Mouse (Mus musculus) gastrocnemius, postnatal 36 days (tissue): ENCODE data around the gene Mrpl3. TPM values are rescaled to one million over a fixed set of nuclear protein-coding genes. Genes with fewer than 3 reads are reported as not detected.
A peak's percentile ranks its signal among the peaks of the same experiment; 100 is the strongest.

Experiments
- DNase-seq, 2 experiments: peaks; one replicate each; pipeline ENCODE4 v3.0.0; 2022
- intact Hi-C: fragments of 180-260 bp; cut with DNase I; formaldehyde crosslinking; loops from one replicate; pipeline ENCODE4 v1.15.1; 2025
- long read RNA-seq, 2 experiments: library from polyadenylated mRNA; stranded (forward); transcript quantifications; one replicate each; pipeline ENCODE4 v2.0.0; 2021
- total RNA-seq, 2 experiments: library from RNA; stranded (reverse); gene quantifications; 2 replicates each; pipeline ENCODE4 v1.2.3; 2021

Mrpl3 gene
- total RNA-seq, result 10 to 100 TPM; 73.3 to 78.2 TPM
- long read RNA-seq, experiment 1, transcript Mrpl3-201 (10 exons, 3,972 nt), result major isoform, 46 of 57 reads
- long read RNA-seq, experiment 1, partial matches to known transcripts, result 1 of 57 reads
- long read RNA-seq, experiment 1, other reads (novel, unspliced or antisense), result 9 of 57 reads
- long read RNA-seq, experiment 2, transcript Mrpl3-201 (10 exons, 3,972 nt), result major isoform, 54 of 70 reads
- long read RNA-seq, experiment 2, partial matches to known transcripts, result 6 of 70 reads
- long read RNA-seq, experiment 2, other reads (novel, unspliced or antisense), result 9 of 70 reads

- intact Hi-C loops, result loop anchor here (5.0 to 10.0 kb wide), 2 partner anchors 74 to 342 kb away; partner anchors contain the start of genes Aste1 and Nek11
- peak; percentile 74 to 81 for DNase-seq
These were observed at the start of gene Mrpl3 for GRCm38 (mm10) chr9:105053147-105053557. TSS of gene Mrpl3 (plus strand) at chr9:105053239.

DNA sequence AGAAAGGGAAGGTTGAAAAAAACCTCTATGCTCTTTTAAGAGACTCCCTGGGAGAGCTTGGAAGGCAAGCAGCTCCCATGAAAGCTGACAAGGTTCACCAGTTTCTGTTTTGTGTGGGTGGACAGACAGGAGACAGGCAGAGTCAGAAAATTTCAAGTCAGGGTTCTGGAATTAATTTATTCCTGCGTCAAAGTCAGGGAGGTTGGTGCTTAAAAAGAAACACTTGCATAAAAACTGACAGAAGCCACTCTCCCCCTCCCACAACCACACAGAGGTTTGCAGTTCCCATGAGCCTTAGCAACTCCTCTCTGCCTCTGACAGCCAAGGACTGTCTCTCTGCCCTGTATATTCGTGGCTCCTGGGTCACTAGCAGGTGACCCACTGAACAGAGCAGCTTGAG is 42.3 kb upstream of the Mrpl3 start:
- intact Hi-C loops, result no loop called here
- no peak for DNase-seq

GRCm38 (mm10) chr9:105018186-105018585 is 34.9 kb upstream of the Mrpl3 start:
- intact Hi-C loops, result no loop called here
- no peak for DNase-seq

GRCm38 (mm10) chr9:105028311-105028710 is 24.7 kb upstream of the Mrpl3 start:
- intact Hi-C loops, result no loop called here
- no peak for DNase-seq

DNA sequence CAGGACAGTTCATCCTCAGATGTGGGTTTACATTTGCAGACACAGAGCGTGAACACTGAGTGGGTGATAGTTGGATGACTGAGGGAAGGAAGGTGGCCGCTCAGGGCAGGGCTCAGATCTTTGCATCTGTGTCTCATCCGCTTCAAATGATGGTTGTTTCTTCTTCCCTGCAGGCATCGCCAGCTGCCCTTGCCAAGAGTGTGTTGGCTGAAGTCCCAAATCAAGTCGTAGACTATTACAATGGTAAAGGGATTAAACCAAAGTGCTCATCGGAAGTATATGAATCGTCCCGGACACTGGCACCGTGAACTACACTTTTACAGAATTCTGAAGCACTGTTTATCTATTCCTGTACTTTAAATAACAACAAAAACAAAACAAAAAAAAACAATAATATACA is 20.5 kb upstream of the Mrpl3 start:
- no peak for DNase-seq
- intact Hi-C loops, result no loop called here

- intact Hi-C loops, result no loop called here
- no peak for DNase-seq
These were observed 19.4 kb upstream of the Mrpl3 start for GRCm38 (mm10) chr9:105033641-105034040.

DNA sequence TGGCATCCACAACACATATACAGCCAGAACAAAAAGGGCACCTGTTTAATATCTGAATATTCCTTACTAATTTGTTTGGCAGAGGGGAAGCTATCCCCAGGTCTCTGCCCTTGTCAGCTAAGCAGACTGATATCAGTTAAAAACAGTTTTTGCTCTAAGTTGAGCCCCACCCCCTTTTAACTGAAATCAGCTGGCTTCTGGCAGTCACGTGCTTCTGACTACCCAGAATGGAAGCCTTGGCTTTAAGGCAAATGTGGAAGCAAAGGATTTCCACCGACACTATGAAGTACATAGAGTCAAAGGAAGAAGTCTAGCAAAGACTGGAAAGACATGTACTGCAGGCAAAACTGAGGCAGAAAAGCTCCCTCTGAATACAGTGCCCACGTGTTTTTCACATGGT is 15.2 kb upstream of the Mrpl3 start:
- DNase-seq, result no peak

DNA sequence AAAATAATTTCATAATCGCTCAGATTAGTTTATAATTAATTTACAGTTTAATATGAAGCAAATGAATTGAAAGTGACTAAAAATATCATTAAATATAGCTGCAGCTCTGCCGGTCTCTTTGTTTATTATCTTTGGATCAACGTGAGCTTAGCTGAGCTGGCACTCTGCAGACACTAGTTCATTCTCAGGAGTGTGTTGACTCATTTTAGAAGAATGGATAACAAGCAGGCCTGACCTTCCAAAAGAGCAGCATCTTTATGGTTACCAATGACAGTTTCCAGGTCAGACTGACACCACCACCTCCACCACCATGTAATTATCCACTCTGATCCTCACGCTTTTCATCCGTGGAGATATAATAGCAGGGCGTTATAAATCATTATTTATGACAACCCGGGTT is 7.0 kb upstream of the Mrpl3 start:
- no peak for DNase-seq
- intact Hi-C loops, result no loop called here

More for the DNA sequence above, 15.2 kb upstream of the Mrpl3 start:
- intact Hi-C loops, result no loop called here

DNA sequence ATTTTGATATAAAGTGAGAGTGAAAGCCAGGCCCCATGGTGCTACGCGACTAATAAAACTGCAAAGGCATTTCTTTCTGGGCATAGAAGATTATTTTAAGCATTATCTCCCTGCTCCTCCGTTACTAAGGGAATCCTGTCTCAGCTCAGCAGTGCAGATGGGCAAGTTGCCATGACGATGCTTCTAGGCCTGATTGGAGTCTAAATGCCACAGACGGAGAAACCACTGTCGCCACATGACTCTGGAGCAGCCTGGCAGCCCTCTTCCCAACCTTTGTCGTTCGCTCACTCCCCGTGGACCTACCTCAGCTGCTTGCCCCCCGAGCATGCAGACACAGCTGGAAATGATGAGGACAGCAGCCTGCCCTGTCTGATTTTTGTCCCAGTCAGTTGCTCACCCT is 4.7 kb upstream of the Mrpl3 start:
- no peak for DNase-seq
- intact Hi-C loops, result no loop called here

- intact Hi-C loops, result loop anchor here (5.0 to 10.0 kb wide), 2 partner anchors 78 to 345 kb away; partner anchors contain the start of genes Aste1 and Nek11
- no peak for DNase-seq
These were observed 3.4 kb upstream of the Mrpl3 start for GRCm38 (mm10) chr9:105049636-105050035.

DNA sequence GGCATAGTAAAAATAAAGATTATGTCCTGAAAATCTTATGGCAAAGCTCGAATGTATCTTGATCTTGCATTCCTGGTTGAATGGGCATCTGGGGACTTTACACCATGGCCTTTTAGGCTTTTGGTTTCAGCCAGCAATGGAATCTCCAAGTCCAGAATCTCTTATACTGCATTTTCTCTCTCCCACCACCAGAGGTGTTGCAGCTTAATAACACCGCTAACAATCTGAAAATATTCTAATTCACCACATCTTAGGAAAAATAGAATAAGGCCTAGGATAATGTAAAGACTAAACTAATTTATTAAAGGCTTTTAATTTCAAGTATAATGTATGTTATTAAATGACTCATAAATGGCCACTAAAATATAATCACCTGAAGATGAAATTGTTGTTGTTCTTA is 2.8 kb upstream of the Mrpl3 start:
- intact Hi-C loops, result loop anchor here (5.0 to 10.0 kb wide), 2 partner anchors 77 to 345 kb away; partner anchors contain the start of genes Aste1 and Nek11
- DNase-seq, result no peak

- intact Hi-C loops, result loop anchor here (5.0 to 10.0 kb wide), 2 partner anchors 73 to 341 kb away; partner anchors contain the start of genes Aste1 and Nek11
- no peak for DNase-seq
These were observed 773 bp downstream of the Mrpl3 start for GRCm38 (mm10) chr9:105053812-105054211.

- DNase-seq, result no peak
- intact Hi-C loops, result no loop called here
These were observed 16.1 kb downstream of the Mrpl3 start for GRCm38 (mm10) chr9:105069106-105069505.

DNA sequence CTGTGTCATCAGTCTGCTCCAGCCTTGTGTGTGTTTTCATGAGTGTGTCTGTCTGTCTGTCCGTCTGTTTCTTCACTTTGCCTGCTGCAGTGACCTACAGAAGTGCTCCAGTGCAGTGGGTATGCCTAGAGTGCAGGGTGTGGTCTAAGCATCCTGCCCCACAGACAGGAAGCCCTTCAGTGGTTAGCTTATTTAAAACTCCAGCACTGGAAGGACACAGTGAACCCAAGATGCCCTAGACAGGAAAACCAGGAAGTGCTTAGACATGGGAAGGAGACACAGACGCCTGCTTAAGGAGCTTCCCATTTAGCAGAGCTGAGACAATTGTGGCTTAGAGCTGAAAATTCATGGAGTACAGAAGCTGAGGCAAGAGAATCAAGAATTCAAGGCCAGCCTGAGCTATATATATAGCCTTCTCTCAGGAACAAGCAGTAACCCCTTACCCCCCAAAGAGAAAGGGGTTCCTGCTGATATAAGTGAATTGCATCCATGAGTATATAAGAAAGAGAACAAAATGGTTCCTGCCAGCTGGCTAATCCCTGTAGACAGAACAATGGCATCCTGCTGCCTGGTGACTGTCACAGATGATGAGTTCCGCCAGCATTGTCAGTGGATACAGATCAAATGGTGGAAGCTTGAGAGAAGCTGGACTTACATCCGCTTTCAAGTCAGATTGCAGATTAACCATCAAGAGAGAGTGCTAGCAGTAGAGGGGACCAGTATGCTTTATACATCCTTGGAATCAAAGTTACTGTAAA is 20.1 kb downstream of the Mrpl3 start:
- no peak for DNase-seq
- intact Hi-C loops, result no loop called here

DNA sequence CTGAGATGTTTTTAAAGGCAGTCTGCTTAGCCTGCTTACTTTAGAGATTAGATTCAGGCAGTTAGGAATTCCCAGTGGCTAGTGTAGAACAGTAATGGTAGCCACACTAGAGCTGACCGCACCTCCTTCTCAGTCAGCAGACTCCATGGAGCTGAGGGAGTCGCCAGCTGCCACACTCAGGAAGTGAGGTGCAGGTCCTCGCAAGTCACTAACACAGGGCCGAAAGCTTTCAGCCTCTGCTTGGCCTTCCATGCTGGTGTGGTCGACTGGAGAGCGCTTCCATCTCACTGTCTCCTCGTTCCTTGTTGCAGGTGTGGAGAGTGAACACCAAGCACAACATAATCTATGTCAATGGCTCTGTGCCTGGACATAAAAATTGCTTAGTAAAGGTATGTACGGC is 21.8 kb downstream of the Mrpl3 start:
- intact Hi-C loops, result no loop called here

DNA sequence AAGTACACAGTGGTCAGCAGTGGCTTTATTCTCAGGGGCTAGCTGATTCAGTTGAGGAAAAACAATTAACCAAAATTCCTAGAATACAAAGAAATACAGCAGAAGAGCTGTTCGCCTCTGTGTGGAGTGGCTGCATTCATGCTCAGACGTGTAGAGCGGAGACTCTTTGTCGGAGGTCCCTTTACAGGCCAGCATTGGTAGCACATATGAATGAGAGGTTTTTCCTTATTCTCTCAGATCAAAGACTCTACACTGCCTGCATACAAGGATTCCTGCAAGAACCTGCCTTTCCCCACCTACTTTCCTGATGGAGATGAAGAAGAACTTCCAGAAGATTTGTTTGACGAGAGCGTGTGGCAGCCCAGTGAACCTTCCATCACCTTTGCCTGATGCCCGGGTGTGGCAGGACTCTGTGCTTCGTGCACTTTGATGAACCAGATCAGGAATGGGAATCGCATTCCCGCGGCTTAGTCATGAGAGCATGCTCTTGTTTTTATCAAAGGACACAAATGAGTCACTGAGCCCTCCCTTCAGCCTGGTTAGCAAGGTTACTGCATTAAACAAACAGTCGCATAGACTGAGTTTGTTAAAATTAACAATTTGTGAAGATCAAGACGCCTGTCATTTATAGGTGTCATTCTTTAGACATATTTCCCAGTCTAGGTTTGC is 23.9 kb downstream of the Mrpl3 start:
- no peak for DNase-seq
- intact Hi-C loops, result no loop called here

More for the DNA sequence above, 21.8 kb downstream of the Mrpl3 start:
- no peak for DNase-seq

GRCm38 (mm10) chr9:105078460-105078859 is 25.4 kb downstream of the Mrpl3 start:
- DNase-seq, result no peak
- intact Hi-C loops, result no loop called here

- intact Hi-C loops, result no loop called here
- DNase-seq, result no peak
These were observed 27.2 kb downstream of the Mrpl3 start for GRCm38 (mm10) chr9:105080246-105080645.

- intact Hi-C loops, result no loop called here
- DNase-seq, result no peak
These were observed 48.0 kb downstream of the Mrpl3 start for GRCm38 (mm10) chr9:105100807-105101570.

DNA sequence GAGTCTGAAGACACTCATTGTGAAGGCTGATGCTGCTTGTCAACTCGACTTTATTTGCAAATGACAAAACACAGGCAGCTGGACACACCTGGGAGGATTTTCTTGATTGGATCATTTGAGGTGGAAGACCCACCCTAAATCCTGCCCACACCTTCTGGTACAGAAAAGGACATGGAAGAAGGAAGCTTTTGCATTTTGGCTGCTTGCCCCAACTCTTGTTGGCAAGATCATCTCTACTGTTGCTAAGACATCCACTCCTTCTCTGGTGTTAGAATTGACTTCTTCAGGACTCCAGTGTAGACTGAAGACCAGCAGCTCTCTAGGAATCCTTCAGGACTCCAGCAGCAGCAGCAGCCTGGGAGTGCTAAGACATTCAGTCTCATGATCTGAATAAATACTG is 48.9 kb downstream of the Mrpl3 start:
- intact Hi-C loops, result no loop called here
- no peak for DNase-seq
